Mouse (Mus musculus) lung, embryonic 15.5 days (tissue): ENCODE measurements around the gene Cxxc4. TPM values are rescaled to one million over a fixed set of nuclear protein-coding genes. Genes with fewer than 3 reads are reported as not detected.
"Not testable (repeated sequence)": the region's sequence is repeated elsewhere in the genome, so short reads cannot be mapped to it uniquely, and the experiment has no call there.

Source experiments
- ATAC-seq: fragments of 200-750 bp; cut with Nextera tagmentation; 2 replicates; pipeline ENCODE4 v1.8.0; 2017; ENCODE audit warnings: moderate number of reproducible peaks, borderline replicate concordance; ENCODE audit not compliant: low FRiP score, low TSS enrichment; ENCODE audit errors: extremely low read depth
- H3K27ac ChIP-seq: fragments of 300-500 bp; sonication (generic); 2 replicates; pipeline ENCODE4 v1.5.1; 2015; ENCODE audit warnings: moderate library complexity, mild to moderate bottlenecking, inconsistent platforms
- H3K27me3 ChIP-seq: fragments of 300-500 bp; sonication (generic); 2 replicates; pipeline ENCODE4 v1.6.1; 2015; ENCODE audit warnings: inconsistent platforms
- H3K36me3 ChIP-seq: fragments of 300-500 bp; sonication (generic); 2 replicates; pipeline ENCODE4 v1.6.1; 2015; ENCODE audit warnings: inconsistent platforms
- H3K4me1 ChIP-seq: fragments of 300-500 bp; sonication (generic); 2 replicates; pipeline ENCODE4 v1.6.1; 2015; ENCODE audit warnings: inconsistent platforms
- H3K4me2 ChIP-seq: fragments of 300-500 bp; sonication (generic); 2 replicates; pipeline ENCODE4 v1.6.1; 2015; ENCODE audit warnings: inconsistent platforms, mild to moderate bottlenecking, moderate library complexity
- H3K4me3 ChIP-seq: fragments of 300-500 bp; sonication (generic); 2 replicates; pipeline ENCODE4 v1.5.1; 2015; ENCODE audit warnings: mild to moderate bottlenecking, inconsistent platforms
- H3K9ac ChIP-seq: fragments of 300-500 bp; sonication (generic); 2 replicates; pipeline ENCODE4 v1.6.1; 2015; ENCODE audit warnings: inconsistent platforms
- H3K9me3 ChIP-seq: fragments of 300-500 bp; sonication (generic); 2 replicates; pipeline ENCODE4 v1.6.1; 2016; ENCODE audit warnings: inconsistent platforms
- WGBS: fragments of 180-500 bp; shearing (Covaris S2); methylation state at CpG from one replicate; pipeline ENCODE4 v1.1.7; 2015; 5-methylcytosine and 5-hydroxymethylcytosine counted together
- polyA plus RNA-seq: library from polyadenylated mRNA; unstranded; fragments of >200 nt; fragmentation: Nextera tagmentation; extraction: Ambion mirVana; gene quantifications from 2 replicates; pipeline ENCODE4 v1.2.1, GENCODE M21; 2015

The Cxxc4 gene
- polyA plus RNA-seq, result 1.8 and 1.9 TPM in 2 replicates

DNA sequence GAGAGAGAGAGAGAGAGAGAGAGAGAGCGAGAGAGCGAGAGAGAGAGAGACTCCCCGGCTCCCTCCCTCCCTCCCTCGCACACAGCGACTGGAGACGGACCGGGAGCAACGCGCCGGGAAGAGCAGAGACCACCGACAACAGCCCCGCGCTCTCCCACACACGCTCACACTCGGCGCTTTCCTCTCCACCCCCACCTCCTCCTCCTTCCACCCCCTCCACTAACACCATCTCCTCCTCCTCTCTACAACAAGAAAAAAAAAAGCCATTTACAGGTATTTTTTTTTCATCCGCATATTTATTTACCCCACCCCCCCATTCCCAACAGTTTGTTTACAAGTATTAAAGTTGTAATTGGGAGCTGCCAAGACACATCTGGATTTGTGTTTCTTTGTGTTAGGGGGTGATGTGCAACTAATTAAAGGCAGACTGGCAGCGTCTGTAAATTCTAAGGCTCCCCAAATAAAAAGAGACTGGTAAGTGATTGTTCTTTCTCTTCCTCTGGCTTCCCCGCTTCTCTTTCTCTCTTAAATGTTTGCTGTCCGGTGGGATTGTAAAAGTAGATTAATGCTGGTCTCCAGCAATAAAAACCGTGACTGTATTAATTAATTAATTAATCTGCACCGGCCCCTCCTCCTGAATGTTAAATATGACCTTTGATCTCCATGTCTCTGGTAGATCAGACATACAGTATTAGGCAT lies at the start of gene Cxxc4:
Gene Cxxc4, plus strand, starts transcription at position 71 of the 699 bp plus-strand sequence.
- H3K27ac ChIP-seq, result peak within 1 kb of the TSS; percentile 59
- H3K4me3 ChIP-seq, result peak within 1 kb of the TSS; percentile 55
- peak within 1 kb of the TSS; percentile 44 for H3K9ac ChIP-seq
- peak within 1 kb of the TSS; percentile 77 for H3K4me2 ChIP-seq
- H3K36me3 ChIP-seq, result no peaks in the 10 kb centered on the region
- peak; percentile 62 for ATAC-seq
- 4% methylated on average over 12 of the region's 22 CpGs for WGBS
- H3K9me3 ChIP-seq, result no peaks in the 10 kb centered on the region
- peaks cover 19% of the 10 kb centered on the region for H3K4me1 ChIP-seq
- no peaks in the 10 kb centered on the region for H3K27me3 ChIP-seq

DNA sequence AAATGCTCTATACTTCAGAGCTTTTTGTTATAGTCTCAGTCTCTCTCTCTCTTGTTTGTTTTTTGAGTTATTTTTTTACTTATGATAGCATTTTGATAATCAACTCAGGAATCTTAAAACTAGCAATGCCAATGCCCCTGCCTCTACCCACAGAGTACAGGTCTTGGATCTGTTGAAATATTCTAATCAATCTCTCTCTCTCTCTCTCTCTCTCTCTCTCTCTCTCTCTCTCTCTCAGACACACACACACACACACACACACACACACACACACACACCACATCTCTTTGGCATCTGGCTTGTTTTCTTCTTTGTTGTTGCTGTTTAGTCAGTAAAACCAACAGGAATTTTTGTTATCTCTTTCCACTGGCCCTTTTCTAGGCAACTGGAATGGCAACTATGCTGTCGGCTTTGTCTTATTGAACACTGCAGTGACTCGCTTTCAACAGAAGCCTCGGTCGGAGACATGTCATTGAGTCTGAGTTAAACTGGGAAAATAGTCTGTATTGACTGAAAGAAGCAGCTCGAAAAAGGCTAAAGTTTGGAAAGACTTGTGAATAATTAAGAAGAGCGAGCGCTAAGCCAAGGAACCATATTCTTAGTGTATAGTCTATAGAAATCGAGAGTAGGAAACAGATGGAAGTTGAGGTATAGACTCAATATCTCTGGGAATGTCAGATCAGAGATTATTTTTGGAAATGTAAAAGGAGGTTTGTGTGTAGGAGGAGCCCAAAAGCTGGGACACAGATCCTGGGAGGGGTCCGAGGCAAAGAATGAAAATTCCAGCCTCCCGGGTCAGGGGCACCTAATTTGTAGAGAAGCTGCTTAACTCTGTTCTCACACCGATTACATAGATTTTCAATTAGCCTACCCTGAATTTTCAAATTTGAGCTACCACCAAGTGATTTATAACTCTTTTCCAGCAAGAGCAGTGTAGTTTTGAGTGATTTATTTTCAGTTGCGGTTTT lies 47.0 kb upstream of the Cxxc4 start:
- Histone ChIP-seq H3K9ac (no peak overlapping the region), H3K4me1 (no peaks in the 10 kb centered on the region), H3K27me3 (no peaks in the 10 kb centered on the region), H3K4me2 (peak overlapping the region; percentile 31), H3K4me3 (0 out of 2 replicates have a peak overlapping the region, but pooled peaks have one; percentile 11), H3K27ac (no peak overlapping the region), H3K36me3 (no peaks in the 10 kb centered on the region), H3K9me3 (no peaks in the 10 kb centered on the region)
- ATAC-seq, result no peak
- WGBS, result 62% methylated on average over 12 of the region's 12 CpGs

DNA sequence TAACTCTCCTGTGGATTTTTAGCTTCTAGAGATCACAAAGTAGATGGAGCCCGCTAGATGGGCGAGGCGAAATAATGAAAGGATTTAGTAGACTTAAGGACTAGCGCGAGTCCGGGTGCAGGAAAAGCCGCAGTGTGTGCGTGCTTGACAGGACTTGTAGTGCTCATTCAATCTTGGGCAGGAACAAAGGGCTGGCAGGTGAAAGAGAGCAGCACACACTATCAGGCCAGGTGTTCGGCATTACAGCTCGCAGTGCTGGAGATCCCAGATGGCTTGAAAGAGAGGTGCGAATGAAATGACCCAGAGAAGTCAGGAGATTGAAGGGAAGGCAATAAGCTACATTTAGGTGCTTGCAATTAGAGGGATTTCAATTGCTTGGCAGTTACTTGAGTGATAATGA lies 46.2 kb upstream of the Cxxc4 start:
- no peak overlapping the region for H3K27ac ChIP-seq
- no peak overlapping the region for H3K9ac ChIP-seq
- H3K4me1 ChIP-seq, result no peaks in the 10 kb centered on the region
- H3K27me3 ChIP-seq, result no peaks in the 10 kb centered on the region
- no peaks in the 10 kb centered on the region for H3K36me3 ChIP-seq
- 40% methylated on average over 11 of the region's 11 CpGs for WGBS
- no peaks in the 10 kb centered on the region for H3K9me3 ChIP-seq
- peak overlapping the region; percentile 11; the same call in 1 of the 2 replicates for H3K4me3 ChIP-seq
- ATAC-seq, result no peak
- peak overlapping the region; percentile 31 for H3K4me2 ChIP-seq

DNA sequence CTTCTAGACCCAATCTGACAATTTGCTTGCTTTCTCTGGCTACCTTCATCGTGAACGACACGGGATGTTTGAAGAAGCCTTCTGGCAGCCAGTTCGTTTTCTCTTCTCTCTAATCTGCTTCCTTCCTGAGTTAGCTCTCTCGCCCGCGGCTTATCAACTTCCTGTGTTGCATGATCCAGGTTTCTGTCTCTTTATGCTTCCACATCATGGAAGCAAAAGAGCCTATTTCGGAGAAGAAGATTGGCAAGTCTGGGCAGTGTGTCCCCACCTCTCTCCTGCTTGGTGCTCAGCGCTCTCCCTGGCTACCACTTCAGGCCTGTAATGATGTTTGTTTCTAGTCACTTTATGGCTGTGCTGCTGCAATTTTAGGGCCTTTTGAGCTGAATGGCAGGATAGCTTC lies 36.4 kb upstream of the Cxxc4 start:
- Histone ChIP-seq H3K36me3 (no peaks in the 10 kb centered on the region), H3K27me3 (no peaks in the 10 kb centered on the region), H3K4me2 (peak overlapping the region; percentile 18; the same call in 1 of the 2 replicates), H3K9ac (no peak overlapping the region), H3K4me3 (no peak overlapping the region), H3K27ac (no peak overlapping the region), H3K9me3 (no peaks in the 10 kb centered on the region), H3K4me1 (peaks cover 8% of the 10 kb centered on the region; the same call in 1 of the 2 replicates)
- WGBS, result 9% methylated on average over 9 of the region's 9 CpGs
- no peak for ATAC-seq

DNA sequence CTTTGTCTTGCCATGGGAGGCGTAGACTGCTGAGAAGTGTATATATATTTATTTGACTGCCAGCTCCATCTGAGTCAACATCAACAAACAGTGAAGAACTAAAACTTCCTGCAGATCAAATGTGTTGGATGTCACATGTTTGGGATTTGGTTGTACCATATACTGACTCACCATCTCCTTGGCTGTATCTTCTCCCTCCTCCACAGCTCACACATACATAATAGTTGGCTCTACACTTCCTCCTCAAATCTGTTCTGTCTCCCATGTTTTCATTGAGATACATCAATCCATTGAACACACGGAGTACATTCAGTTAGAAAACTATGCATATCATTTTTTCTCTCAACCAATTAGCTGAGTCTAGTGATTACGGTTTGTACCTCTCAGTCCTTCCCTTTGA lies 29.7 kb upstream of the Cxxc4 start:
- Histone ChIP-seq H3K27ac (no peak overlapping the region), H3K4me3 (no peak overlapping the region), H3K36me3 (no peaks in the 10 kb centered on the region), H3K9ac (no peak overlapping the region), H3K4me2 (no peak overlapping the region), H3K27me3 (no peaks in the 10 kb centered on the region), H3K4me1 (no peaks in the 10 kb centered on the region), H3K9me3 (no peaks in the 10 kb centered on the region)
- ATAC-seq, result no peak
- WGBS, result 81% methylated on average over 3 of the region's 3 CpGs

DNA sequence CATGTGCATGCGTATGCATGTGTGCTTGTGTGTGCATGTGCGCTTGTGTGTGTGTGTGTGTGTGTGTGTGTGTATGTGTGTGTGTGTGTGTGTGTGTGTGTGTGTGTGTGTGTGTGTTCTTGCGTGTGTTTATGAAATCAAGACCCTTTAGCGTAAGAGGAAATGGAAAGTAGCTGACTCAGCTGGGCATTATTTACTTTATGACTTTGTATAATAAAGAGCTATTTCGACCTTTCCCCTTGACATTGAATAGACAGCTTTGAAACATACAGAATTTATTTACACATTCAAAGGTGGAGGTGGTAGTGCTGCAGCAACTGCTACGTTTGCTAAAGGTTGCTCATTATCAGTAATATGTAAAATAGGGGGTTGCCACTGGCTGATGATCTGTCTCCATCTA lies 25.3 kb upstream of the Cxxc4 start:
- no peak for ATAC-seq
- 59% methylated on average over 6 of the region's 6 CpGs for WGBS
- no peak overlapping the region for H3K27ac ChIP-seq
- H3K27me3 ChIP-seq, result no peaks in the 10 kb centered on the region
- H3K4me1 ChIP-seq, result no peaks in the 10 kb centered on the region
- no peak overlapping the region for H3K9ac ChIP-seq
- no peaks in the 10 kb centered on the region for H3K36me3 ChIP-seq
- H3K4me2 ChIP-seq, result no peak overlapping the region
- H3K4me3 ChIP-seq, result no peak overlapping the region
- H3K9me3 ChIP-seq, result no peaks in the 10 kb centered on the region

DNA sequence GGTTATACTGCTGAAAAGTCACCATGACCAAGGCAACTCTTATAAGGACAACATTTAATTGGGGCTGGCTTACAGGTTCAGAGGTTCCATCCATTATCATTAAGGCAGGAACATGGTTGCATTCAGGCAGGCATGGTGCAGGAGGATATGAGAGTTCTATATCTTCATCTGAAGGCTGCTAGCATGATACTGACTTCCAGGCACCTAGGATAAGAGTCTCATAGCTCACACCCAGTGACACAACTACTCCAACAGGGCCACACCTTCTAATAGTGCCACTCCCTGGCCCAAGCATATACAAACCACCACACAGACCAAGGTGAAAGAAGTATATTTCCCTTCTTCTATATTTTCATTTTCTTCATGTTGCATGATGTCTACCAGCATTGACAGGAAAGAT lies 16.4 kb upstream of the Cxxc4 start:
- H3K27me3 ChIP-seq, H3K9me3 ChIP-seq, H3K4me1 ChIP-seq, H3K27ac ChIP-seq, H3K4me3 ChIP-seq, H3K4me2 ChIP-seq, ATAC-seq, H3K36me3 ChIP-seq, H3K9ac ChIP-seq: not testable (repeated sequence)

DNA sequence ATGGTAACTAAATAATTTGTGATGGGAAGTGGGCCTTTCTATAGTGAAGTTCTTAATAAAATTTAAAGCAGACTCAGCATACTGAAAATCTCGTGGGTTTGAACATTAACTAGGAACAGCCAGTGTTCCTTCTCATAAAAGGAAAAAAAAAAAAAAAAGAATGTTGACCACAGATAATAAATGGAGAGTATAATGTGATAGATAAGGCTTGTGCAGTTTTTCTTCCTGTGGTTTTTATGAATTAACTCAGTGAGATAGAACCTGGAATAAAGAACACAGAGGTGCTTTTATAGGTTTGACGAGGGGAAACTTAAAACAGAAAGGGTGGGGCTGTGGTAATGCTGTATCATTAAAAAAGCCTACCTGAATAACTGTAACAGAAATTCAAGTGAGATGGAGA lies 15.3 kb upstream of the Cxxc4 start:
- Histone ChIP-seq H3K4me1 (no peaks in the 10 kb centered on the region), H3K27me3 (no peaks in the 10 kb centered on the region), H3K9me3 (no peaks in the 10 kb centered on the region), H3K27ac (no peak overlapping the region), H3K9ac (no peak overlapping the region), H3K36me3 (no peaks in the 10 kb centered on the region), H3K4me2 (no peak overlapping the region), H3K4me3 (no peak overlapping the region)
- WGBS, result 38% methylated on average over 2 of the region's 2 CpGs
- ATAC-seq, result no peak

DNA sequence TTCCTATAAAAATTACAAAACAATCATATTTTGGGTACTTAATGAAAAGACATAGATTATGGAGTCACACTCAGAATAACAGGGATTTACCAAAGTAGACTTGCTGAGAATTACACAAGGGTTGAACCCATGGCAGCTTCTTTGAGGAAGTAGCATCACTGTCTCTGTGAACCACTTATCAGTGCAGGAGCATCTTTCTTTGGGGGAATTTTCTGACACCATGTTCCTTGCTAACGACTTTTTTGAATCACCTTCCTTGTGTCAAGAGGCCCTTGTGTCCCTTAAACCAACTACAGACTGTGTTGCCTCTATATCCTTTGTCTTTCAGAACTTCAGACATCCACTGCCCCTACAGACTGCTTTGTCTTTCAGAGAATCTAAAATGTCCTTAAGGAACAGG lies 13.7 kb upstream of the Cxxc4 start:
- H3K27me3 ChIP-seq, result no peaks in the 10 kb centered on the region
- no peaks in the 10 kb centered on the region for H3K4me1 ChIP-seq
- H3K4me2 ChIP-seq, result no peak overlapping the region
- no peak overlapping the region for H3K27ac ChIP-seq
- H3K36me3 ChIP-seq, result no peaks in the 10 kb centered on the region
- no peaks in the 10 kb centered on the region for H3K9me3 ChIP-seq
- H3K9ac ChIP-seq, result no peak overlapping the region
- 38% methylated on average over 1 of the region's 1 CpGs for WGBS
- no peak for ATAC-seq
- no peak overlapping the region for H3K4me3 ChIP-seq

DNA sequence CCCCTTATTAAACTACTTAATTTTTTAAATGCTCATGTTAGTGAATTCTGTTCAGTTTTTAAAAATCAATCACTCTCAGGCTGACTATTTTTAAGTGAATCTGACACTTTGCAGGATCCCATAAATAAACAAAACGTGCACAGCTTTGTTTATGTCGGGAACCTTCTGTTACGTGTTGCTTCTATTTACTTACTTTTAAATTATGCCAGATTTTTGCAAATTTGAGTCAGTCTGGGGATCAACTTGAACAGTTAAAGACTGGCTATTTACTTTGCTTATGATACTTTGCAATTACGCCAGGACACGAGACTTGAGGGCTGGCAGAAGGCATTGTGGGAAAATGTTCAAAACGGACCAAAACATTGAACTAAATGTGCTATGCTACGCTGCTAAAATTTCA lies 12.3 kb upstream of the Cxxc4 start:
- ATAC-seq, result no peak
- no peaks in the 10 kb centered on the region for H3K4me1 ChIP-seq
- no peak overlapping the region for H3K27ac ChIP-seq
- H3K27me3 ChIP-seq, result no peaks in the 10 kb centered on the region
- H3K4me3 ChIP-seq, result no peak overlapping the region
- no peak overlapping the region for H3K4me2 ChIP-seq
- WGBS, result 53% methylated on average over 7 of the region's 7 CpGs
- no peak overlapping the region for H3K9ac ChIP-seq
- no peaks in the 10 kb centered on the region for H3K36me3 ChIP-seq
- H3K9me3 ChIP-seq, result no peaks in the 10 kb centered on the region

DNA sequence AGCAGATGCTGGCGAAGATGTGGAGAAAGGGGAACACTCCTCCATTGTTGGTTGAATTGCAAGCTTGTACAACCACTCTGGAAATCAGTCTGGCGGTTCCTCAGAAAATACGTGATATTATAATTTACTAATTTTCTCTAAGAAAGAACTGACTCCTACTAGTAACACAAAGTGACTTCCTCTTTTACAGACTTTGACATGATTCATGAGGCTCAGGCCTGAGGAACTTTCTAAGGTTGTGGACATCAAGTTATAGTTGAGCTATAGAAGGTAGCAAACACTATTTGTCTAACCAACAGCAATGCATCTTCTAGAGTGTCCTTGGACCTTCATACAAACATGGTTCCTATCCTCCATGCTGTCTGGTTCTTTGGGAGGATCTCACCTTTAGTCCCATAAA lies 10.4 kb upstream of the Cxxc4 start:
- Histone ChIP-seq H3K27ac (no peak overlapping the region), H3K9me3 (no peaks in the 10 kb centered on the region), H3K4me1 (no peaks in the 10 kb centered on the region), H3K4me3 (no peak overlapping the region), H3K9ac (no peak overlapping the region), H3K4me2 (no peak overlapping the region), H3K27me3 (no peaks in the 10 kb centered on the region), H3K36me3 (no peaks in the 10 kb centered on the region)
- ATAC-seq, result no peak
- WGBS, result 89% methylated on average over 3 of the region's 3 CpGs

DNA sequence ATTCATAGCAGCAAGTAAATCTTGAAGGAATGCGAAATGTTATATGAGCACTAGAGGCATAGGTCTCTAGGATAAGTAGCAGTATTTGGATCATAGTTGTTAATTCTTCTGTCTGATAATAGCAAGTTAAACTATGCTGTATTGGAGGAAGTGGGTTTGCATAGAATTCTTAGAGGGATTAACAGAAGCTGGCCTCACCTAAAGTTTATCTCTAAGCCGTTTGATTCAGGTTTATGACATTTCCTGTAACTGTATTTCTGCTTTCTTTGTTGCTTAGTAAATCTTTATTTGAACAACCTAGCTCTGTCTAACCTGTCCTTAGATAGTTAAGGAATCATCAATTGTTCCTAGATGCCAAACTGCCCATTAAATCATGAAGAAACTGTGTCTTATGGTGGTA lies 3.5 kb upstream of the Cxxc4 start:
- Histone ChIP-seq H3K27me3 (no peaks in the 10 kb centered on the region), H3K4me2 (no peak overlapping the region), H3K9me3 (no peaks in the 10 kb centered on the region), H3K4me3 (no peak overlapping the region), H3K36me3 (no peaks in the 10 kb centered on the region), H3K4me1 (peaks cover 6% of the 10 kb centered on the region), H3K27ac (no peak overlapping the region), H3K9ac (no peak overlapping the region)
- WGBS, result 73% methylated on average over 2 of the region's 2 CpGs
- no peak for ATAC-seq
